Mouse (Mus musculus): ENCODE results near the gene Clk4.

Gene Clk4

GRCm38 (mm10) chr11:51261680-51262219 is at the start of gene Clk4:
TSS of gene Clk4 (plus strand) at chr11:51261730.
- DNase-seq (ENCODE audit: extremely low spot score, low spot score) = no peak

GRCm38 (mm10) chr11:51214021-51214420 is 47.5 kb upstream of the Clk4 start:
- DNase-seq (ENCODE audit: extremely low spot score, low spot score) = no peak

- DNase-seq (ENCODE audit: extremely low spot score, low spot score) = no peak
Observed at GRCm38 (mm10) chr11:51219396-51219980, 42.0 kb upstream of the Clk4 start.

GRCm38 (mm10) chr11:51220308-51220707 is 41.2 kb upstream of the Clk4 start, which contains the start of gene Gm12569:
TSS of gene Gm12569 (plus strand) at chr11:51220473.
- DNase-seq (ENCODE audit: extremely low spot score, low spot score) = no peak

DNA sequence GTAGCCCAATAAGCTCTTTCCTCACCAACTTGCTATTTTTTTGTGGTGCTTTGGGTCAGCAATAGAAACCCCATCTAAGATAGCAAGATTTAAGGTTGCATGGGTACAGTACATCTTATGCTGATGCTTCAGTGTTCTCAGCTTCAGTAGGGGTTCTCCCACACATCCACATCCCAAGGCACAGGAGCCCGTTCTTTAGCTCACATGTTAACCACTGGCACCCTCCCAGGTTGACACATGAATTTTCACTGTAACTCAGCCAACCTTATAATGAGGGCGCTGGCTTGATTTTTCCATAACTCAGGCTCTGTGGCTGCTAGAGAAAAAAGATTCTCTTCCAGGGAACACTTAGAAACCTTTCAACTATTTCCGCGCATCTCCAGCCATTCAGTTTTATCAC is 34.4 kb upstream of the Clk4 start:
- DNase-seq (ENCODE audit: extremely low spot score, low spot score) = no peak

GRCm38 (mm10) chr11:51234626-51235025 is 26.9 kb upstream of the Clk4 start:
- peak; percentile 6 for DNase-seq (ENCODE audit: extremely low spot score, low spot score)

DNA sequence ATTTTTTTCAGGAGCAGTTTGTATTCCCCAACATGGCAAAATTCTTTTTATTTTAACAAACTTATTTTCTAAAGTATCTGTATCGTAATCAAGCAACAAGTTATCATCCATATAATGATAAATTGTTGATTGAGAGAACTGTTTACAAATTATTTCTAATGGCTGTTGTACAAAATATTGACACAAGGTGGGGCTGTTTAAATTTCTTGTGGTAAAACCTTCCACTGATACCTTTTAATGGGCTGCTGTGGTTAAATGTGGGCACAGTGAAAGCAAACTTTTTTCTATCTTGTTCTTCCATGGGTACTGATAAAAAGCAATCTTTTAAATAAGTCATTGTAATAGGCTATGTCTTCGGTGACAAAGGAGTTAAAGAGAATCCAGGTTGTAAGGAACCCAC is 18.6 kb upstream of the Clk4 start:
- DNase-seq (ENCODE audit: extremely low spot score, low spot score) = no peak

GRCm38 (mm10) chr11:51257006-51257405 is 4.5 kb upstream of the Clk4 start:
- DNase-seq (ENCODE audit: extremely low spot score, low spot score) = no peak

DNA sequence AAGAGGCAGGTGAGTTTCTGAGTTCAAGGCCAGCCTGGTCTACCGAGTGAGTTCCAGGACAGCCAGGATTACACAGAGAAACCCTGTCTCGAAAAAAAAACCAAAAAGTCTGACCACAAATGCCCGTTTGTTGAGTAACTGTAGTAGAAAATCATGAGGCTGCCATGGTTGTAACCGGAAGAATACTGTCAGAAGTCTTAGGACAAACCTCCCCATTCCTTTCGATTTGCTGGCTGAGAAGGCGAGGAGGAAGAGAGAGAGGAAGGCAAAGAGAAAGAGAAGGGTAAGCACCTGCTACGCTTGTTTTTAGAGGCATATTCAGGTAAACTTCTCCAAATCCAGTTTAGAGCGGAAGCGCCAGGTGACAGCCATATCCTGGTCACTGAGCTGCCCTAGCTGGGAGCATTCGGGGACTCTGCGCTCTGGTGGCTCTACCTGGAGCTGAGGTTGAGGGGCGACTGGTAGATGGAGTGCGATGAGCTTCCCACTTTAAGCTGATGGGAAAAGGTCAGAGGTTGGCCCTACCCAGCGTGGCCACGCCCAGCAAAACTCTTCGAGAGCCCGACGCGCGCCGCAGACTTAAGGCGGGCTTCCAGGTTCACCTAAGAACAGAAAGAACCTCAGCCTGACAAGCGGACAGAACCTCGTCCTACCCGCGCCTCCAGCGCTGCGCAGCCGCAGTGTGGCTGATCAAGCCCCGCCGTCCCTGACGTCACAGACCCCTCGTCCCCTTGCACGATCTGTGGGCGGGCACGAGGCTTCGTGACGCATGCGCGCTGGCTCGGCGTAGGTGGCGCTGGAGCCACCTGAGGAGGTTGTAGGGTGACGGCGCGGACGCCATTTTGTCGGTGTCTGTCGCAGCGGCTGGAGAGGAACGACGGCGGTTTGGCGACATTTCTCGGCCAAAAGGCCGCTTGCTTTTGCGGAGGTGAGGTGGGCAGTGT is 1.1 kb downstream of the Clk4 start, which contains the start of gene BC049762:
Gene BC049762 (minus strand): TSS at position 705 of the 944 bp plus-strand sequence.
- DNase-seq (ENCODE audit: extremely low spot score, low spot score) = peak; percentile 97

- no peak for DNase-seq (ENCODE audit: extremely low spot score, low spot score)
Observed at GRCm38 (mm10) chr11:51263286-51263831, 1.8 kb downstream of the Clk4 start.

- DNase-seq (ENCODE audit: extremely low spot score, low spot score) = no peak
Observed at GRCm38 (mm10) chr11:51264352-51264751, 2.8 kb downstream of the Clk4 start.

DNA sequence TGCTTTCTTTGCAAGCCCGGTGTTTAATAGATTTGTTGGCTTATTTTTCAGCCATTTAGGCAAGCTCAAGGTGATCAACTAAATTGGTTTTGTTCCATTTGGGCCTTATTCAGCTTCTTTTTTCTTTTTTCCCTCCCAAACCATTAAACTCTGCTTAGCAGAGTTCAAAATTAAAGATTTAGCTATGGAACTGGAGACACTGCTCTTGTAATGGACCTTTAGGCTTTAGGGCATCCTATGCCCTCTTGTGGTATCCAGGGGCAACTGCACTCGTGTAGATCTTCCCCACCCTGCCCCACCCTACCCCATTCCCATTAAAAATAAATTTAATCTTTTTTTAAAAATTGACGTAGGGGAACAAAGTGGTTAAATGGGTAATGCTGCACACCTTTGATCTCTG is 3.8 kb downstream of the Clk4 start:
- no peak for DNase-seq (ENCODE audit: extremely low spot score, low spot score)

DNA sequence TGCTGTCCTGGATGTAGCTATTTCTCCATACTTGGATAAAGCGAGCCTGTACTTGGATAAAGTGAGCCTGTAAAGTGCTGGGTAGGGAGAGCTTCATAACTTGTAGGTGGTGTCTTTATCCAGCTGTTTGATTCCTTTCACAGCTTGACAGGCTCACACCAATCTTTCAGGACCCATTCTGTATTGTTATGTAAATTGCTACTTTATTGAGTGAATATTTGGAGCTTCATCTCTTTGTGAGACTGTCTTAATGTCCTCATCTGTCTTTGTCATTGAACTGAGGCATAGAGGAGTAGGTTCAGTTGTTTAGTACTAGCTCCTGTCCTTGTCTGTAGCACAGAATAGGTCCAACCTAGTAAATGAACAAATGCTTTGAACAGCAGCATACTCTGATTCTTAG is 12.9 kb downstream of the Clk4 start:
- DNase-seq (ENCODE audit: extremely low spot score, low spot score) = no peak

- DNase-seq (ENCODE audit: extremely low spot score, low spot score) = peak; percentile 88
Observed at GRCm38 (mm10) chr11:51289564-51290041, 28.1 kb downstream of the Clk4 start, which contains the start of gene Col23a1. TSS of gene Col23a1 (plus strand) at chr11:51289920.

GRCm38 (mm10) chr11:51290066-51290955 is 28.8 kb downstream of the Clk4 start:
- DNase-seq (ENCODE audit: extremely low spot score, low spot score) = peak; percentile 83

DNA sequence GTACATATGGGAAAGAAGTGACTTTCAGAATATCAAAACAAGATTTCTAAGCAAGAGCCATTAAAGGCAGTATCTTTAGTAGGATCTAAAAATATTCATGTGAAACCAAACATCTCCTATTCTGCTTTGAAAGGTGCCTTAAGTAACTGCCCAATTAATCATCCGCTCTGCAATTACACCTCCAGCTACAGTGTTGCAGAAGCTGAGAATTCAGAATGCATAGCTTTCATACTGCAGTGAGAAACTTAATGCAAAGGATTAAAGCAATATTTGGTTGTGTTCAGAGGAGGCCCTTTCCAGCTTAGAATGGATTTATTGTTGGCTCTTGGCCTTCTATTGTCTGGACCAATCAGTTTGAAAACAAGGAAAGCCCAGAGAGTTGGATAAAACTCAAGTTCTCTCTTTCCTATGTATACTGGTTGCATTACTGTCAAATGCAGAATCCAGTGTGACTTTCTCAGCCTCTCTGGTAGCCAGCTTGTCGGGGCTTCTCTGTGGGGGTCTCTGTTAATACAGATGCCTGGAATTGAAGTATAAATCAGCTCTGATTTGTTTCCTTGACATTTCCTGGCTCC is 32.5 kb downstream of the Clk4 start:
- DNase-seq (ENCODE audit: extremely low spot score, low spot score) = no peak

DNA sequence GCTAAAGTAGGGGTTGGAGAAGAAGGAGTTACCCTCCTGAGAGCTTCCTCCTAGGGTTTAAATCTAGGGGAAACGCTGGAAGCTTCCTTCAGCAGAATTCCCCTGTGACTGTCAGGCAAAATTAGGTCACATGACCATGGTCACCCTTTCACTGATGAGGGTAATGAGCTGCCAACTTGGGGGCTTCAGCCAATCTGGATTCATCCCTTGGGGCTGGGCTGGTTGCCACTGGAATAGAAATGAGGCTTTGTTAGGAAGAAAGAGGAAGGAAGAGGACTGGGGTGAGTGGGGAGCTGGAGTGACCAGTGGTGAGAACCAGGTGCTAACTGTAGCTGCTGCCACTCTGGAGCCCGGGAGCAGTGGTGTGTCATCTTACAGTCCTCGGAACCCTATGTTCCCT is 34.2 kb downstream of the Clk4 start:
- no peak for DNase-seq (ENCODE audit: extremely low spot score, low spot score)

DNA sequence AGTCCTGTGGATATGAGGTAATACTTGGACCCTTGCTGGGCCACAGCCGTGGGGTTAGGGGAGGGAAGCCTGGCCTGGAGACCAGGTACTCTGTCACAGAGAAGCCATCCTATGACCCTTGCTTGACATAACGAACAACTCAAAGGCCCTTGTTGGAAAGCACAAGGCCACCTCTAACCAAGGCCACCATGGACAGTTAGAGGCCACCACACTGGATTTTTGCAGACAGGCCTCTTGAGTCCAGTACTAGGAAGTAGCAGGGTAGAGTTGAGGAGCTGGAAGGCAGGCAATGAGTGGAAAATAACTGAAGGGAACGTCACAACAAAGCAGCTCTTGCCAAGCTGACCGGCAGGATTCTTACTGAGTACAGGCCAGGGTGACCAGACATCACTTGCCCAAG is 37.2 kb downstream of the Clk4 start:
- no peak for DNase-seq (ENCODE audit: extremely low spot score, low spot score)

DNA sequence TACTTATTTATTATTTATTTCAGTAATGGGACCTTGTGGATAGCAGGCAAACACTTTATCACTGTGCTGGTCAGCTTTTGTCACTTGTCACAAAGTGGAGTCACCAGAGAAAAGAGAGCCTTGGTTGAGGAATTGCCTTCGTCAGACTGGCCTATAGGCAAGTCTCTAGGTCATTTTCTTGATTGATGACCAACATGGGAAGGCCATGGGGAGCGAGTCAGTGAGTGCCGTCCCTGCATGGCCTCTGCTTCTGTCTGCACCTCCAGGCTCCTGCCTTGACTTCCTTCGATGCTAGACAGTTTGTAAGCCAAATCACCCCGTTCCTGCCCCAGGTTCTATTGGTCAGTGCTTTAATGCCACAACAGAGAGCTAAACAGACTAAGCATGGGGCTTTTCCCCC is 40.9 kb downstream of the Clk4 start:
- no peak for DNase-seq (ENCODE audit: extremely low spot score, low spot score)

- DNase-seq (ENCODE audit: extremely low spot score, low spot score) = peak; percentile 33
Observed at GRCm38 (mm10) chr11:51303981-51304553, 42.5 kb downstream of the Clk4 start.

Measured in neural tube, embryonic 10.5 days (tissue).